In genomic region chr17:25520492-25520891, GRCm38 (mm10) we compare ENCODE assay signal across 22 mouse cellular contexts. TPM values are rescaled to one million over a fixed set of nuclear protein-coding genes. Genes with fewer than 3 reads are reported as not detected.
A peak's percentile ranks its signal among the peaks of the same experiment; 100 is the strongest.
DNase-seq lines count a peak whose midpoint lies in the region; ATAC-seq and TF ChIP-seq lines count a peak whose summit lies in the region.
"Had no signal": no experiment of that assay in that cellular context is flagged by ENCODE, and none has a peak within 500 bp of the region (broad histone marks: within the 10 kb centered on the region; RNA-seq: fewer than 3 reads in every experiment).

No protein-coding gene starts in this region.

- peak overlapping the region; percentile 51 for H3K27ac ChIP-seq in forebrain, embryonic 10.5 days
- no peak overlapping the region for H3K27ac ChIP-seq in forebrain, embryonic 12.5 days
- H3K27ac ChIP-seq in left cerebral cortex, adult 2 months = peak overlapping the region; percentile 56
- 0 out of 2 replicates have a peak overlapping the region, but pooled peaks have one; percentile 17 for H3K27ac ChIP-seq in forebrain, embryonic 15.5 days (replicated peaks)
- H3K27ac ChIP-seq in limb, embryonic 14.5 days (replicated peaks; ENCODE audit: low read depth, low read length) = peak overlapping the region; percentile 43; the same call in 1 of the 2 replicates
- H3K27ac ChIP-seq: kidney, postnatal 0 days; liver, embryonic 14.5 days had no signal

- H3K4me2 ChIP-seq in forebrain, embryonic 12.5 days = no peak overlapping the region
- H3K4me2 ChIP-seq in forebrain, embryonic 15.5 days (replicated peaks) = no peak overlapping the region
- no peak overlapping the region for H3K4me2 ChIP-seq in limb, embryonic 14.5 days (replicated peaks; ENCODE audit: low read depth, low read length, severe bottlenecking)

- intact Hi-C loops in left cerebral cortex, adult 2 months (cut with DNase I) = no loop called here

- H3K9ac ChIP-seq in forebrain, embryonic 12.5 days = no peak overlapping the region
- H3K9ac ChIP-seq in forebrain, embryonic 15.5 days (replicated peaks) = no peak overlapping the region
- H3K9ac ChIP-seq in limb, embryonic 14.5 days (ENCODE audit: low read depth, low read length, severe bottlenecking) = 0 out of 2 replicates have a peak overlapping the region, but pooled peaks have one; percentile 8
- H3K9ac ChIP-seq: liver, embryonic 14.5 days had no signal

- H3K9me3 ChIP-seq in forebrain, embryonic 10.5 days = no peaks in the 10 kb centered on the region
- H3K9me3 ChIP-seq in forebrain, embryonic 12.5 days = no peaks in the 10 kb centered on the region
- no peaks in the 10 kb centered on the region for H3K9me3 ChIP-seq in forebrain, embryonic 15.5 days
- no peaks in the 10 kb centered on the region for H3K9me3 ChIP-seq in limb, embryonic 14.5 days (ENCODE audit: control insufficient read depth, low read length)
- H3K9me3 ChIP-seq: G1E; hindbrain, embryonic 10.5 days had no signal

- no peak for TF ChIP-seq POLR2A in limb, embryonic 14.5 days (IDR thresholded peaks at IDR 0.05; ENCODE audit: borderline replicate concordance, extremely low read depth, insufficient read depth, insufficient read length)

- H3K4me3 ChIP-seq in forebrain, embryonic 10.5 days = no peak overlapping the region
- H3K4me3 ChIP-seq in forebrain, embryonic 12.5 days (replicated peaks) = no peak overlapping the region
- H3K4me3 ChIP-seq in left cerebral cortex, adult 2 months = no peak overlapping the region
- no peak overlapping the region for H3K4me3 ChIP-seq in forebrain, embryonic 15.5 days
- no peak overlapping the region for H3K4me3 ChIP-seq in limb, embryonic 14.5 days (replicated peaks; ENCODE audit: low read length)
- H3K4me3 ChIP-seq: hindbrain, embryonic 10.5 days had no signal

- DNase-seq in forebrain, embryonic 10.5 days (ENCODE audit: extremely low spot score, low spot score) = no peak
- no peak for DNase-seq in left cerebral cortex, adult 2 months (ENCODE audit: extremely low spot score in 1 of 2, low spot score in 2 of 2)
- DNase-seq in left cerebral cortex, adult 18-20 months (ENCODE audit: low spot score in 2 of 2) = no peak
- peak; percentile 28 for DNase-seq in limb, embryonic 14.5 days (ENCODE audit: low spot score)
- DNase-seq in natural killer cell, adult 2 months (ENCODE audit: low spot score in 2 of 2) = no peak
- DNase-seq: cerebellum, adult 9-11 months; heart, adult 18-20 months; right cerebral cortex, postnatal 4 days; thymus, postnatal 4 days had no signal

- peaks cover 3% of the 10 kb centered on the region; the same call in 1 of the 2 replicates for H3K27me3 ChIP-seq in forebrain, embryonic 10.5 days (ENCODE audit: poor library complexity, severe bottlenecking)
- 0 out of 2 replicates have a peak, but pooled peaks cover 4% of the 10 kb centered on the region for H3K27me3 ChIP-seq in forebrain, embryonic 12.5 days
- H3K27me3 ChIP-seq in forebrain, embryonic 15.5 days = no peaks in the 10 kb centered on the region
- no peaks in the 10 kb centered on the region for H3K27me3 ChIP-seq in limb, embryonic 14.5 days (ENCODE audit: control insufficient read depth, insufficient read depth, low read length)

- H3K4me1 ChIP-seq in forebrain, embryonic 10.5 days = peaks cover 19% of the 10 kb centered on the region
- H3K4me1 ChIP-seq in forebrain, embryonic 12.5 days = peaks cover 19% of the 10 kb centered on the region
- H3K4me1 ChIP-seq in forebrain, embryonic 15.5 days = peaks cover 15% of the 10 kb centered on the region
- peaks cover 21% of the 10 kb centered on the region for H3K4me1 ChIP-seq in limb, embryonic 14.5 days (ENCODE audit: control insufficient read depth, insufficient read depth, low read length)

- WGBS in forebrain, embryonic 10.5 days = 60% methylated on average over 9 of the region's 9 CpGs
- WGBS in forebrain, embryonic 12.5 days = 67% methylated on average over 9 of the region's 9 CpGs
- 42% methylated on average over 9 of the region's 9 CpGs for WGBS in forebrain, embryonic 15.5 days
- WGBS in limb, embryonic 14.5 days = 12% methylated on average over 9 of the region's 9 CpGs

- H3K36me3 ChIP-seq in forebrain, embryonic 10.5 days (replicated peaks) = no peaks in the 10 kb centered on the region
- no peaks in the 10 kb centered on the region for H3K36me3 ChIP-seq in forebrain, embryonic 12.5 days (replicated peaks)
- no peaks in the 10 kb centered on the region for H3K36me3 ChIP-seq in forebrain, embryonic 15.5 days
- no peaks in the 10 kb centered on the region for H3K36me3 ChIP-seq in limb, embryonic 14.5 days (ENCODE audit: control insufficient read depth, insufficient read depth, low read length)
- H3K36me3 ChIP-seq: G1E; hindbrain, embryonic 10.5 days had no signal

- no peak for TF ChIP-seq CTCF in left cerebral cortex, adult 2 months (IDR thresholded peaks at IDR 0.05)

- ATAC-seq in forebrain, embryonic 12.5 days (ENCODE audit: low FRiP score) = no peak
- no peak; the same call in 1 of the 2 replicates for ATAC-seq in forebrain, embryonic 15.5 days (replicated peaks)
- peak; percentile 18; the same call in 1 of the 2 replicates for ATAC-seq in limb, embryonic 14.5 days (ENCODE audit: low FRiP score, low read depth)
- ATAC-seq in megakaryocyte, adult 5-6 weeks (ENCODE audit: poor library complexity, severe bottlenecking) = no peak
- ATAC-seq: CD4-positive, CD25-positive, alpha-beta regulatory T cell, adult 4 months; intestine, postnatal 0 days; midbrain, embryonic 16.5 days had no signal

RNA-seq across cellular contexts. Expression of gene Sstr5, which starts 23.4 kb away (rescaled TPM):
- 0.10 TPM in 1 of 2 replicates, not detected in the other for polyA plus RNA-seq in forebrain, embryonic 10.5 days (2016; fragmentation: Nextera tagmentation; extraction: Ambion mirVana)
- polyA plus RNA-seq in forebrain, embryonic 12.5 days (2016; fragmentation: Nextera tagmentation; extraction: Ambion mirVana) = 0.10 TPM in 1 of 2 replicates, not detected in the other
- under 1 TPM; 0.18 to 0.21 TPM for total RNA-seq in left cerebral cortex, adult 2 months (2021)
- total RNA-seq in left cerebral cortex, adult 18-20 months (2021) = 1 to 10 TPM in 1 of 2 experiments, under 1 TPM in 1; 0.75 to 1.1 TPM
- 0.11 and 0.29 TPM in 2 replicates for polyA plus RNA-seq in forebrain, embryonic 15.5 days (2015; fragmentation: Nextera tagmentation; extraction: Ambion mirVana)
- 0.09 TPM in 2 replicates for polyA plus RNA-seq in limb, embryonic 14.5 days (2012; rRNA removed)
- 0.10 TPM in 1 of 2 replicates, not detected in the other for polyA plus RNA-seq in limb, embryonic 14.5 days (2014; fragmentation: Nextera tagmentation; extraction: Ambion mirVana)
- total RNA-seq in megakaryocyte, adult 5-6 weeks (2015) = not detected in 2 replicates
- not detected in 2 replicates for total RNA-seq in megakaryocyte, adult 5-6 weeks (2017)
- total RNA-seq: gastrocnemius, adult 18-20 months; heart, adult 18-20 months; megakaryocyte progenitor cell, adult 5-6 weeks had no signal
- polyA plus RNA-seq: CD4-positive, CD25-positive, alpha-beta regulatory T cell, adult 4 months; G1E; kidney, postnatal 0 days; neural tube, embryonic 11.5 days had no signal

RNA-seq across cellular contexts. Expression of gene Sox8, which starts 50.0 kb away (rescaled TPM):
- 10.9 and 12.1 TPM in 2 replicates for polyA plus RNA-seq in forebrain, embryonic 10.5 days (2016; fragmentation: Nextera tagmentation; extraction: Ambion mirVana)
- polyA plus RNA-seq in forebrain, embryonic 12.5 days (2016; fragmentation: Nextera tagmentation; extraction: Ambion mirVana) = 10.3 and 15.1 TPM in 2 replicates
- total RNA-seq in left cerebral cortex, adult 2 months (2021) = 10 to 100 TPM; 55.3 to 66.9 TPM
- total RNA-seq in left cerebral cortex, adult 18-20 months (2021) = 10 to 100 TPM; 52.1 to 55.2 TPM
- polyA plus RNA-seq in forebrain, embryonic 15.5 days (2015; fragmentation: Nextera tagmentation; extraction: Ambion mirVana) = 24.0 and 26.9 TPM in 2 replicates
- polyA plus RNA-seq in limb, embryonic 14.5 days (2012; rRNA removed) = 16.3 and 23.4 TPM in 2 replicates
- polyA plus RNA-seq in limb, embryonic 14.5 days (2014; fragmentation: Nextera tagmentation; extraction: Ambion mirVana) = 12.6 and 16.7 TPM in 2 replicates
- not detected in 2 replicates for total RNA-seq in megakaryocyte, adult 5-6 weeks (2015)
- total RNA-seq in megakaryocyte, adult 5-6 weeks (2017) = not detected in 2 replicates
- total RNA-seq: megakaryocyte progenitor cell, adult 5-6 weeks had no signal
- polyA plus RNA-seq: CD4-positive, CD25-positive, alpha-beta regulatory T cell, adult 4 months; G1E had no signal

RNA-seq across cellular contexts. Expression of gene Lmf1, which starts 58.4 kb away (rescaled TPM):
- polyA plus RNA-seq in forebrain, embryonic 10.5 days (2016; fragmentation: Nextera tagmentation; extraction: Ambion mirVana) = 22.0 and 24.0 TPM in 2 replicates
- 17.8 and 21.0 TPM in 2 replicates for polyA plus RNA-seq in forebrain, embryonic 12.5 days (2016; fragmentation: Nextera tagmentation; extraction: Ambion mirVana)
- total RNA-seq in left cerebral cortex, adult 2 months (2021) = 10 to 100 TPM; 22.0 to 25.4 TPM
- total RNA-seq in left cerebral cortex, adult 18-20 months (2021) = 10 to 100 TPM; 19.1 to 20.2 TPM
- polyA plus RNA-seq in forebrain, embryonic 15.5 days (2015; fragmentation: Nextera tagmentation; extraction: Ambion mirVana) = 17.0 and 18.1 TPM in 2 replicates
- 20.3 and 26.3 TPM in 2 replicates for polyA plus RNA-seq in limb, embryonic 14.5 days (2012; rRNA removed)
- polyA plus RNA-seq in limb, embryonic 14.5 days (2014; fragmentation: Nextera tagmentation; extraction: Ambion mirVana) = 26.9 and 28.7 TPM in 2 replicates
- total RNA-seq in megakaryocyte, adult 5-6 weeks (2015) = 37.8 and 38.4 TPM in 2 replicates
- total RNA-seq in megakaryocyte, adult 5-6 weeks (2017) = 16.7 and 17.0 TPM in 2 replicates
